Comparison of ENCODE assay signal across 8 mouse cellular contexts in genomic region chr9:21409592-21410317, GRCm38 (mm10). TPM values are rescaled to one million over a fixed set of nuclear protein-coding genes. Genes with fewer than 3 reads are reported as not detected.
A peak's percentile ranks its signal among the peaks of the same experiment; 100 is the strongest.
DNase-seq lines count a peak whose midpoint lies in the region; ATAC-seq lines count a peak whose summit lies in the region.

No protein-coding gene starts in this region.

- peak; percentile 63 to 72 for DNase-seq in urinary bladder, adult 18-20 months (ENCODE audit: low spot score in 2 of 2)
- DNase-seq in urinary bladder, postnatal 10 days (ENCODE audit: low spot score), result no peak
- peak; percentile 89 for DNase-seq in cerebellum, adult 9-10 months
- peak; percentile 73 to 91 for DNase-seq in frontal cortex, adult 2 months (ENCODE audit: extremely low spot score in 1 of 2, low spot score in 1 of 2)
- peak; percentile 88 for DNase-seq in left cerebral cortex, postnatal 4 days
- DNase-seq in spleen, postnatal 4 days (ENCODE audit: low spot score in 2 of 2), result peak; percentile 82 to 93

- peak; percentile 43 for ATAC-seq in inflammation-experienced regulatory T-cells, adult 6 months
- peak; percentile 67 for ATAC-seq in monocyte, adult 5-6 weeks (replicated peaks; ENCODE audit: insufficient number of reproducible peaks, low FRiP score, low TSS enrichment, poor library complexity, severe bottlenecking)

- intact Hi-C loops in left cerebral cortex, postnatal 4 days (cut with DNase I), result no loop called here

RNA-seq across cellular contexts. Expression of gene Qtrt1, which starts 1.9 kb away (rescaled TPM):
- polyA plus RNA-seq in frontal cortex, adult 2 months (2012; rRNA removed), result 47.6 and 48.7 TPM in 2 replicates
- 10 to 100 TPM; 26.2 to 49.8 (median 39.8) TPM for polyA plus RNA-seq in inflammation-experienced regulatory T-cells, adult 6 months (2017; shearing (Covaris generic))
- 10 to 100 TPM; 38.2 to 41.0 TPM for total RNA-seq in left cerebral cortex, postnatal 4 days (2021)
- 7.2 to 12.8 TPM (median 7.3 TPM) in 3 replicates for total RNA-seq in monocyte, adult 5-6 weeks (2017)

RNA-seq across cellular contexts. Expression of gene Dnm2, which starts 15.0 kb away (rescaled TPM):
- 95.8 and 97.7 TPM in 2 replicates for polyA plus RNA-seq in frontal cortex, adult 2 months (2012; rRNA removed)
- polyA plus RNA-seq in inflammation-experienced regulatory T-cells, adult 6 months (2017; shearing (Covaris generic)), result 100 to 1,000 TPM in 1 of 3 experiments, 10 to 100 TPM in 2; 85.4 to 117 (median 97.6) TPM
- 10 to 100 TPM; 87.1 to 92.7 TPM for total RNA-seq in left cerebral cortex, postnatal 4 days (2021)
- total RNA-seq in monocyte, adult 5-6 weeks (2017), result 178 to 219 TPM (median 197 TPM) in 3 replicates

RNA-seq across cellular contexts. Expression of gene Ilf3, which starts 42.1 kb away (rescaled TPM):
- 96.6 and 101 TPM in 2 replicates for polyA plus RNA-seq in frontal cortex, adult 2 months (2012; rRNA removed)
- 100 to 1,000 TPM in 2 of 3 experiments, 10 to 100 TPM in 1; 92.5 to 122 (median 122) TPM for polyA plus RNA-seq in inflammation-experienced regulatory T-cells, adult 6 months (2017; shearing (Covaris generic))
- total RNA-seq in left cerebral cortex, postnatal 4 days (2021), result 100 to 1,000 TPM; 170 to 172 TPM
- total RNA-seq in monocyte, adult 5-6 weeks (2017), result 47.3 to 58.8 TPM (median 54.8 TPM) in 3 replicates
